Mouse (Mus musculus) 3134 (cell line): ENCODE measurements at regions not wholly inside any gene's neighbourhood (a gene's known extent, or its start where the extent isn't known, plus 50 kb on each side); places are given as distances from the start of the nearest gene placed in this dataset.

Experiments
- DNase-seq: peaks from one replicate; pipeline ENCODE4 v3.0.0-alpha.2; 2011; ENCODE audit warnings: low spot score; ENCODE audit not compliant: insufficient read length; ENCODE audit errors: extremely low read depth

DNA sequence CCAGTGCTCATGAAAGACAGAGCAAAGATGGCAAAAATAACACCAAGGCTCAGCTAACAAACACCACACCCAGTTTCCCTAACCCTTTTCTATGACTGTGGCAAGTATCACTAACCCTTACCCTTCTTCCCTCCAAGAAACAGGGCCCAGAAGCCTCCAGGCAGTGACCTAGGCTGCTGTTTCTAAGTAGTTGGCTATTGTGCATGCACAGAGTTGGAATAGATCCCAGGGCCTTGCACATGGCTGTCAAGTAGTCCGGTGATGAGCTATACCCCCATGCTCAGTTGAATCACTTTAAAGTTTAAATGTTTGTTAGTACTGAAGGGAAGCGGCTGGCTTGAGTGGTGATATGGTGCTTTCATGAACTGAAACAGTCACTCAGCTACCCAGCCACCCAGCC is 53.9 kb upstream of the Arntl start:
- DNase-seq = no peak

DNA sequence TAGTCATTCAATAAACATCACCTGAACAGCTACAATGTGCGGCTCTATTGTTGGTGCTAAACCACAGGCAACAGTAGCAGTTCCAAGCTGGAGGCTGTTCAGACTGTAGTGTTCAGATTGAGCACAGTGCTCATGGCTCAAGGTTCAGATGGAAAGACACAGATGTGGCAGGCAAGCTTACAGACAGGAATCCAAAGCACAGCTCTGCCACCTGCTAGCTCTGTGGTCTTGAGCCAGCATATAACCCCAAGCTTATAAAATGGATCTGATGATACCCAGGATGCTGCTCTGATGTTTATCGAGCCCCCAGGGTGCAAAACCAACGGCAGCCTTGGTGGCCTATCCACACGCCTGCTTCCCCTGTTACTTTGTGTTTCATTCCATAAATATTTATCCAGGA is 53.2 kb upstream of the Arntl start:
- no peak for DNase-seq

DNA sequence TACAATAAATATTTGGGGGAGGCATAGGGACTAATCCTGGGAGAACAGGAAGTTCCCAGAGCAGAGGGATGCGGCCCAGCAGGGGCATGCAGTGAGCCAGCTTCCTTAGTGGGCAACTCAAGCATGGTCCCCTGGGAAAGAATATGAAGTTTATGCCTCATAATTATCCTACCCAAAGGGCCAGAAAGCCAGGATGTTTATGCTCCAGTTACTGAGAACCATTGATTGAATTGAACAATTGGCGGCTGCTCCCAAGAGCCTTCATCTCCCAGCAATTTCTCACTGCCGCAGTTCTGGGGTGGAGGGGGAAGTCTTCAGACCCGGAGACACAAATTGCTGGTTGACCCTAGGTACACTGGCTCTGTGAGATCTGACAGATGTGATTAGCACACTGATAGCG is 50.9 kb upstream of the Arntl start:
- no peak for DNase-seq

DNA sequence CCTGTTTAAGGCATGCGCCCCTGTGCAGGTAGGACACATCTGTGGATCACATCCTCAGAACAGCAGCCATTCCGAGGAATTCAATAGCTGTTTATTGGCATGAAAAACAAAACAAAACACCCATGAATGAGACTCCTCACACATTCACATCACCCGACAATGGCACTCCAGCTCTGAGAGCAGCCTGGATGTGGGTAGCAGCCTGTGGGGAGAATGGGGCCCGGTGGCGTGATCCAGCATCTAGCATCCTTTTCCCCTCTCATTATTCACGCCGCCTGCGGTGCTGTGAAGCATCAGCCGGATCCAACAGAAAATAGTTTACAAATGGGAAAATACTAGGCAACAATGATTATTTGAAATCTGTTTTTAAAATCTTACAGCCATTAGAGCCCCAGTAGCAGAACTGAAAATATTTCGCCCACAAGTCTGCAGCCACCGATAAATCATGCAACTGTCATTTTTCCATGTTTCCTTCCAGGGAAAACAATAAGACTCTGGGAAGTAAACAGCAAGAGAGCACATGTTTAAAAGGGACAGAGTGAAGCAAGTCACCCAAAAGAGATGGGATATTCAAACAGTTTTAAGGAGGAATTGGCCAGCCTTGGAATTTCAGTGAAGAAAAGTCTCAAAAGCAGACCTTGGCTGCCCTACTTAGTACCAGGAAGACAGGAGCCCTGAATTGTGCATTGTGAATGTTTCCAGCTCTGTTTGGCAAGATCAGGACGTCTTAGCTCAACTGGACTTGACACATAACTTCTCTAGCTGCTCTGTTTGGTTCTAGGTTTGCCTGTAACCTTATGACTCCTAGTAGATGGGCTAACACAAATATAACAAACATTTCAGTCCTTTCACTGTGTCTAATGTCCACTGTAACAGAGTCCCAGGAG is 50.2 kb upstream of the Arntl start:
- no peak for DNase-seq
